In genomic region chr3:130430052-130430451, GRCm38 (mm10) we compare ENCODE assay signal across 16 mouse cellular contexts.
"Had no signal": no experiment of that assay in that cellular context is flagged by ENCODE, and none has a peak within 500 bp of the region (broad histone marks: within the 10 kb centered on the region; RNA-seq: fewer than 3 reads in every experiment).

No protein-coding gene starts in this region.

- H3K4me3 ChIP-seq: kidney, embryonic 15.5 days; left cerebral cortex, adult 2 months; liver, embryonic 13.5 days; midbrain, embryonic 13.5 days had no signal

- H3K4me1 ChIP-seq: kidney, embryonic 15.5 days; liver, embryonic 13.5 days; midbrain, embryonic 13.5 days had no signal

- H3K27me3 ChIP-seq: kidney, embryonic 15.5 days; liver, embryonic 13.5 days; midbrain, embryonic 13.5 days had no signal

- H3K4me2 ChIP-seq: kidney, embryonic 15.5 days; liver, embryonic 13.5 days; midbrain, embryonic 13.5 days had no signal

- H3K9ac ChIP-seq: kidney, embryonic 15.5 days; liver, embryonic 13.5 days; midbrain, embryonic 13.5 days had no signal

- H3K27ac ChIP-seq: kidney, embryonic 15.5 days; left cerebral cortex, adult 2 months; liver, embryonic 13.5 days; midbrain, embryonic 13.5 days had no signal

- H3K9me3 ChIP-seq: kidney, embryonic 15.5 days; liver, embryonic 13.5 days; midbrain, embryonic 13.5 days had no signal

- ATAC-seq: midbrain, embryonic 13.5 days; midbrain, embryonic 16.5 days had no signal

- H3K36me3 ChIP-seq: kidney, embryonic 15.5 days; liver, embryonic 13.5 days; midbrain, embryonic 13.5 days had no signal

- DNase-seq: kidney, adult 11 months; kidney, adult 8-10 months; kidney, postnatal 10 days; kidney, postnatal 36 days; layer of hippocampus, postnatal 36 days; left cerebral cortex, postnatal 4 days; liver, embryonic 13.5 days; lung, adult 2 months; lung, postnatal 14 days; lung, postnatal 4 days; thymus, adult 18-20 months; thymus, postnatal 36 days had no signal
